Mouse (Mus musculus) heart, embryonic 11.5 days (tissue): Measurements from ENCODE around the gene Ccer1. TPM values are rescaled to one million over a fixed set of nuclear protein-coding genes. Genes with fewer than 3 reads are reported as not detected.
"Not testable (repeated sequence)": the region's sequence is repeated elsewhere in the genome, so short reads cannot be mapped to it uniquely, and the experiment has no call there.

Experiments used
- ATAC-seq: fragments of 200-750 bp; cut with Nextera tagmentation; replicated peaks from 2 replicates; pipeline ENCODE4 v1.8.0; 2017; ENCODE audit warnings: moderate library complexity; ENCODE audit not compliant: insufficient number of reproducible peaks, low FRiP score, low TSS enrichment
- H3K27ac ChIP-seq: fragments of 300-500 bp; sonication (generic); 2 replicates; pipeline ENCODE4 v1.5.1; 2014; ENCODE audit warnings: mild to moderate bottlenecking, low read depth, low read length
- H3K27me3 ChIP-seq: fragments of 300-500 bp; sonication (generic); 2 replicates; pipeline ENCODE4 v1.6.1; 2014; ENCODE audit warnings: mild to moderate bottlenecking, low read length, mixed read lengths; ENCODE audit not compliant: control insufficient read depth, insufficient read depth
- H3K36me3 ChIP-seq: fragments of 300-500 bp; sonication (generic); 2 replicates; pipeline ENCODE4 v1.6.1; 2014; ENCODE audit warnings: mild to moderate bottlenecking, low read length, moderate library complexity, mixed read lengths; ENCODE audit not compliant: control insufficient read depth, insufficient read depth
- H3K4me1 ChIP-seq: fragments of 300-500 bp; sonication (generic); 2 replicates; pipeline ENCODE4 v1.6.1; 2014; ENCODE audit warnings: low read length; ENCODE audit not compliant: control insufficient read depth, insufficient read depth
- H3K4me2 ChIP-seq: fragments of 300-500 bp; sonication (generic); 2 replicates; pipeline ENCODE4 v1.6.1; 2014; ENCODE audit warnings: mild to moderate bottlenecking, moderate library complexity
- H3K4me3 ChIP-seq: fragments of 300-500 bp; sonication (generic); 2 replicates; pipeline ENCODE4 v1.5.1; 2014; ENCODE audit warnings: low read depth, low read length
- H3K9ac ChIP-seq: fragments of 300-500 bp; sonication (generic); 2 replicates; pipeline ENCODE4 v1.6.1; 2014; ENCODE audit warnings: mild to moderate bottlenecking, low read depth, low read length, moderate library complexity
- H3K9me3 ChIP-seq: fragments of 300-500 bp; sonication (generic); replicated peaks from 2 replicates; pipeline ENCODE4 v1.6.1; 2016; ENCODE audit warnings: low read length; ENCODE audit not compliant: control insufficient read depth
- WGBS: fragments of 180-500 bp; shearing (Covaris S2); extraction: QIAGEN DNeasy Blood & Tissue Kit; methylation state at CpG from one replicate; pipeline ENCODE4 v1.1.7; 2014; ENCODE audit not compliant: insufficient replicate concordance; 5-methylcytosine and 5-hydroxymethylcytosine counted together
- polyA plus RNA-seq: library from polyadenylated mRNA; unstranded; fragments of >200 nt; fragmentation: Nextera tagmentation; extraction: Ambion mirVana; gene quantifications from 2 replicates; pipeline ENCODE4 v1.2.1, GENCODE M21; 2014

Ccer1 gene
- polyA plus RNA-seq, 1 experiment from 2014 or later, result not detected

GRCm38 (mm10) chr10:97720625-97721024, 27.8 kb downstream of the Ccer1 start:
- Histone ChIP-seq H3K36me3 (no peaks in the 10 kb centered on the region), H3K4me1 (no peaks in the 10 kb centered on the region), H3K9me3 (no peaks in the 10 kb centered on the region), H3K27me3 (no peaks in the 10 kb centered on the region), H3K4me3 (no peak overlapping the region), H3K9ac (no peak overlapping the region), H3K27ac (no peak overlapping the region), H3K4me2 (no peak overlapping the region)
- 84% methylated on average over 1 of the region's 1 CpGs for WGBS
- ATAC-seq, result no peak

DNA sequence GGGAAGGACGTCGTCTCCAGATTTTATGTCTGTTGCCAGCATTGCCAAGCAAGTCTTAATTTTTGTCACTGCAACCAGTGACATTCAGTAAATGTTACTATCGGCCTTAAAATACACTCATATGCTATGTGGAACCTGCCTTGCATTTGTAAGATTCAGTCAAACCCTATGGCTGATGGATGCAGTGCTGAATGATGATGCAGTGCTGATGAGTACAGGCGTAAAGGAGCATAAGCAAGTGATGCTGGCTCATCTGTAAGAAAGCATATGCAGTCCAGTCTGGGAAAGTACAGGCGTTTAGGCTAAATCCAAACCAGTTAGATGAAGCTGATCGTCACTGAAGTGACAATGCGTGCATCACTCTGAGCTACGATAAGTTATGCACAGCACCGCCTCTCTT, 29.9 kb downstream of the Ccer1 start:
- no peak overlapping the region for H3K4me2 ChIP-seq
- H3K36me3 ChIP-seq, result no peaks in the 10 kb centered on the region
- WGBS, result 85% methylated on average over 9 of the region's 9 CpGs
- H3K9ac ChIP-seq, result no peak overlapping the region
- H3K27ac ChIP-seq, result no peak overlapping the region
- H3K4me1 ChIP-seq, result no peaks in the 10 kb centered on the region
- no peak overlapping the region for H3K4me3 ChIP-seq
- H3K9me3 ChIP-seq, result no peaks in the 10 kb centered on the region
- H3K27me3 ChIP-seq, result no peaks in the 10 kb centered on the region
- ATAC-seq, result no peak

DNA sequence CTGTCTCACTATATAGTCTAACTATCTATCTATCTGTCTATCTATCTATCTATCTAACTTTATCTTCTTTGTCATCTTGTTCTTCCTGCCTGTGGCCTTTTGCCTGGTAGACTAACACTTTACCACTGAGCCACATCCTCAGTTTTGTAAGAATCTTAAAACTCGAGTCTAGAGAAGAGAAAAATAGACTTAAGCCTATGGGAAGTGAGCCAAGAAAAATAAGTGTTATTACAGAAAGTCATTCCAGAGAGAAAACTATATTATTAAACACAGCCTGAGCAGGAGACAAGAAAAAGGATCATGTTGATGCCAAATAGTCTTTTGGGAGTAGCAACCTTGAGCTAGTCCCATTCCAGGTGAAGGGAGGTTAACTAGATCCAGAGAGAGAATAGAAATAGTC, 33.1 kb downstream of the Ccer1 start:
- Histone ChIP-seq H3K36me3 (no peaks in the 10 kb centered on the region), H3K27me3 (no peaks in the 10 kb centered on the region), H3K4me3 (no peak overlapping the region), H3K4me1 (no peaks in the 10 kb centered on the region), H3K27ac (no peak overlapping the region), H3K4me2 (no peak overlapping the region), H3K9ac (no peak overlapping the region), H3K9me3 (no peaks in the 10 kb centered on the region)
- no peak for ATAC-seq
- 40% methylated on average over 1 of the region's 1 CpGs for WGBS

- not testable (repeated sequence) for ATAC-seq, H3K4me1 ChIP-seq, H3K9ac ChIP-seq, H3K27me3 ChIP-seq, H3K4me2 ChIP-seq, H3K4me3 ChIP-seq, H3K27ac ChIP-seq, H3K9me3 ChIP-seq, H3K36me3 ChIP-seq
Measured at GRCm38 (mm10) chr10:97726655-97727054, 33.8 kb downstream of the Ccer1 start, which contains the start of gene C030005K15Rik. Gene C030005K15Rik, minus strand, starts transcription at chr10:97726755.

Other genes with a start within 250 kb of the Ccer1 start
- gene Dcn, start 213.4 kb upstream of the Ccer1 start, polyA plus RNA-seq, result 70.0 and 72.2 TPM in 2 replicates
- 26.2 and 26.4 TPM in 2 replicates for gene Lum, start 127.9 kb upstream of the Ccer1 start, polyA plus RNA-seq
- gene Kera, start 86.2 kb upstream of the Ccer1 start, polyA plus RNA-seq, result 0.07 TPM in 1 of 2 replicates, not detected in the other
- 0.23 and 0.30 TPM in 2 replicates for gene Epyc, start 49.0 kb upstream of the Ccer1 start, polyA plus RNA-seq
- not detected in 2 replicates for gene C030005K15Rik, start 33.7 kb downstream of the Ccer1 start, polyA plus RNA-seq